Mouse (Mus musculus): ENCODE data around the gene Mmp9.

The Mmp9 gene

DNA sequence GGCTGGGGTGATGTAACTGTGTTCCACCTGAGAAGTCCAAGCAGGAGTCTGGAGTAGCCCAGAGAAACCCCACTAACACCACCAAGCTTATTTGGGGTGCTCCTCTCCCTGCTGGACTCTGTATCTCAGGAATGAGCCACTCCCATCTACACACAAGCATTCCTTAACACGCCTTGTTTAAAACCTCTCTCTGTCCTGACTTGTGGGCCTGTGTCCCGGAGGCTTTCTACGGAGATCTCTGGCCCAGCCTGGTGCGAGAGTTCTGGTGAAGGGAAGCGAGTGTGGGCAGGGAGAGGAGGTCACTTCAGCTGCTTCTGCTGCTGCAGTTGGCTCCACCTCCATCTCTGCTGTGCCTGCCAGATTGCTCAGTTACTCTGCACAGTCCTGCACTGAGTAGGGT, 15.6 kb downstream of the Mmp9 start:
- DNase-seq: no peak

DNA sequence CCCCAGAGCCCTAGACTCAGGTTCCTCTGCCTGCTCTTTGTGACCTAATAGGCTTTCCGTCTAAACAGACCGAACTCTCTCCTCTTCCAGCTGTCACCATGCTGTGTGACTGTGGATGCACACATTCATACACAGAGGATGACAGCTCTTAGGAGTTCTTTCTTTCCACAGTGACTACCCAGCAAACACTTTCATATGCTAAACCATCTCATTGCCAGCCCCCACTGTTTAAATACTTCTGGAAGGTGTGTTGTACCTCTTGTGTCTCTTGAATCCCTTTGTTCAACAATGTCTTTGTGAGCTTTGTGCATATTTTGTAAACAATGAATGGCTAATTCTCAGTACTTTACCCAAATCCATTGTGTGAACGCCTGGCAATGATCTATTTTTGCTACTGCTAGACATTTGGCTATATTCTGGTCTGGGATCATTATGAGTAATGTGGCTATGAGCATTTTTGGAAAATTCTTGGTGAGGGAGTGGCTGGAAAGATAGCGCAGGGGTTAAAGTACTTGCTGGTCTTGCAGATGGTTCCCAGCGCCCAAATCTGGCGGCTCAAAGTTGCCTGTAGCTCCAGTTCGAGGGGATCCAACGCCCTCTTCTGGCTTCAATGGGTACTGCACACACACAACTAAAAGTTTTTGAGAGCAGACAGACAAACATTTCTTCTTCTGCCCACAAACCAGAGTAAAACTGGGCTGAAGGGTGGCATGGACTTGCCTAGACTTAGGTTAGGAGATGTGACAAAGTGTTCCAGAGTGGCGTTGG, 17.2 kb downstream of the Mmp9 start:
- DNase-seq: no peak

DNA sequence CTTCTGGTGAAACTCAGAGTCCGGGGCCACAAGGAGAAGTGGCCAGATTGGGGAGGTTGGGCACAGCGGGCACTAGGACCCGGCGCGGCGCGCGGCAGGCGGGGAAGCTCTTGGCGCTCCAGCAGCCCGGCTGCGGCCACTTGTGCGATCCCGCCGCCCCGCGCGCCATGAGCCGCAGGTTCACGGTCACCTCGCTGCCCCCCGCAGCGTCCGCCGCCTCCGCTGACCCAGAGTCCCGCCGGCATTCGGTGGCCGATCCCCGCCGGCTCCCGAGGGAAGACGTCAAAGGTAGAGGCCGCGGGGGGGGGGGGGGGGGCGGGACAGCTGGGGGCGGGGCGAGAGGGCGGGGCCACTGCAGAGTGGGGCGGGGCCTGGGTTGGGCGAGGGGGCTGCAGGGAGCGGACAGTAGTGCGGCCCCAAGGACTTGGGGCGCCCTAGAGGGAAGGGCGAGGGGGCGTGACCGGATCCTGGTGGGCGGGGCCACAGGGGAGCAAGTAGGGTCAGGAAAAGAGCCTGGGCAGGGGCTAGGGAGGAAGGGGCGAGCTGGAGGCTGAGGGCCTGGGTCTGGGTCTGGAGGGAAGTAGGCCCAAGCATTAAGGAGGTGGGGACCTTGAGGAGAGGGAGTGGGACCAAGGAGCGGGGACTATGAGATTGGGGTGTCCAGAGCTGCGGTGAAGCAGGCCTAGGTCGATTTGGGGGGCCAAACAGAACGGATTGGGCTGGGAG, 20.3 kb downstream of the Mmp9 start, which contains the start of gene Slc12a5:
TSS of gene Slc12a5 (plus strand) at position 87 of the 726 bp plus-strand sequence.
- peak; percentile 44 to 81 for DNase-seq

DNA sequence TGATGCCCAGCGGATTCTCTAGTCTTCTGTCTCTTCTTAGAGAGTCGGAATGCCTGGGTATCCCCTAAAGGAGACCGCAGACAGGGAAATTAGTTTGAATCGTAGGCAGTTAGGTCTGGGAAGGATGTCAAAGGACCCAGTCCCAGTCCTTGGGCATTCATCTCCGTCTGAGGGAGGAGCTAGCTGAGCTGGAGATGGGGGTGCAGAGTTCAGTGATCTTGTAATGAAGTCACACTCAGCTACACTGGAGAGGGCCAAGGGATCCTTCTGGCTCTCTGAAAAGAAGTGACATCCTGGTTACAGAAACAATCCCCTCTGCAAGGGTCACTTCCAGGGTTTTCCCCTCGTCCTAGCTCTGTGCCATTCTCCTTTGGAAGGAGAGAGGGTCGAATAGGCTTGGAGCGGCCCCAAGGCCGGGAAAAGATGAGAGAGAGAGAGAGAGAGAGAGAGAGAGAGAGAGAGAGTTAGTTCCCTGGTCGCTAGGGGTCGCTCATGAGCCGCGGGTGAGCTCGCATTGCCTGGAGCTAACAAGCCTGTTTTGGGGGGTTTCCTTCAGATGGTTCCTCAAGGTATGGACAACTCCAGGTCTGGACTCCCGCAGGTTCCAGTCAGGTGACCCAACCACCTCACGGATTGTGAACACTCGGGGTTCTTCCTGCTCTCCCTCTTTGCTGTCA, 21.1 kb downstream of the Mmp9 start:
- peak; percentile 46 to 90 for DNase-seq

DNA sequence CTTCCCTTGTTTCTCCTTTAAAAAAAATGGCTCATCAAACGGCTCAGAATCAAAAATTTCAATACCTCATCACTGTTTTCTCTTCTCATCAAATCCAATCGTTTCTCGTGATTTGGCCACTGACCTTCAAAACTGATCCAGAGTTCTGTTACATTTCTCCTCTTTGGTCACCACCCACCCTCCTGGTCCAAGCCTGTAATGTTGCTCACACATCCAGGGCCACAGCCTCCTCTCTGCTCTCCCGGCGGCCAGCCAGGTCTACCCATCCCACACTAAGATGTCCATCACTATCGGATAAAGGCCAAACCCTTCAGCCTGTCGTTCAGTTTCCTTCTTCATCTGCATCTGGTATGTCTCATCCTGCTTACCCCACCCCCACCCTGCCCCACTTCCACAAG, 21.6 kb downstream of the Mmp9 start:
- DNase-seq: no peak

DNA sequence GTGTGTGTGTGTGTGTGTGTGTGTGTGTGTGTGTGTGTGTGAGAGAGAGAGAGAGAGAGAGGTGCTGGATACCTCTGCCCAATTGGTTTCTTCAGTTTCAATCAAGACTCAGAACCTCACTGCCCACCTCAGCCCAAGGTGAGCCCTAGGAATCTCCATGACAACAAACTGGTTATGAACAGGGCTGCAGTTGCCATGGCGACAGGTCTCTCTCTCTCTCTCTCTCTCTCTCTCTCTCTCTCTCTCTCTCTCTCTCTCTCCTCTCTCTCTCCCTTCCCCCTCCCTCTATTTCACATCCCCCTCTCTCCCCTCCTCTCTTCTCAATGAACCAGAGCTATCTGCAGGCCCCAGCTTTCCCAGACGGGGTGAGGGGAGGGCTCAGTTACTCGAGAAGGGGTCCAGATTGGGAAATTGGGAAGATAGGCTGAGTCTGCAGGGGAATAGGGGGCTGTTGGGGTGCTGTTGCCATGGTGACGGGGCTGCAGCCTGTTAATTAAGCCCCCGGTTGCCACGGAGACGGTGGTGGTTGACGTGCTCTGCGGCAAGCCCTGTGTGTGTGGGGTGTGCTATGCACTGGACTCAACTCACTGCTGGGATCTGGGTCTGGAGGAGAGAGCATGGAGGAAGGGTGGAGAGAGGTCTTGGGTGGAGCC, 23.8 kb downstream of the Mmp9 start:
- DNase-seq: no peak

DNA sequence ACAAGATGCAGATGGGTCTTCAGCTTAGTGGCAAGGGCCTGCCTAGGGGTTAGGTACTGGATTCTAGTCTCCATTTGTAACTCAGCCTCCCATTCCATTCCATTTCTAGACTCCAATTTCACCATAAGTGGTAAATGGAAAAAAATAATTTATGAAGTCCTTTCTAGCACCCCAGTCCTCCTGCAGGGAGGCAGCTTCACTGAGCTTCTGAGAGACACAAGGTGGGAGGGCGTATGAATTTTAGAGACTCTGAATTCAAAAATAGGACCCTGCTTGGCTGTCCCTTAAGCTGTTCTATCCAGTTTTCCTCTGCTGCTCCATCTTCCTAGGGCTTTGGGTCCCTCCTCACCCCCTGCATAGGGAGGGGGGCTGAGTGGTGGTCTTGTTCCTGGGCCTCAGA, 24.4 kb downstream of the Mmp9 start:
- no peak for DNase-seq

DNA sequence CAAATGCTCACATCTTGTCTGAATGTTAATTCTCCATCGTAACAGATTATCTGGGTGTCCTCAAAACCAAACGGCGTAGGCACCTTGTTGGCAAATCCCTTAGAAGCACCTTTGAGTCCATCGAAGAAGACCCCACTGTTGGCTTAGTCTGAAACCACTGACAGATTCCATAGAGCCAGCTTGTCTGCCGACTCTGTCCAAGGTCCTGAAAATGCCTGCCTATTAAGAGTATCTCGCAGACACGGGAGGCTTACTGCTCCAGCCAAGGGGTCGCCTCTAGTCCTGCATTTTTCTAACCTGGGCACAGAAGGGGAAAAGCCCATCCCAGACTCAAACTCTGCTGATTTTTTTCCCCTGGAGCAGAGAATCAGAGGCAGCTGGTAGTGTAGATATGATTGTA, 25.8 kb downstream of the Mmp9 start:
- peak; percentile 18 to 74 for DNase-seq

DNA sequence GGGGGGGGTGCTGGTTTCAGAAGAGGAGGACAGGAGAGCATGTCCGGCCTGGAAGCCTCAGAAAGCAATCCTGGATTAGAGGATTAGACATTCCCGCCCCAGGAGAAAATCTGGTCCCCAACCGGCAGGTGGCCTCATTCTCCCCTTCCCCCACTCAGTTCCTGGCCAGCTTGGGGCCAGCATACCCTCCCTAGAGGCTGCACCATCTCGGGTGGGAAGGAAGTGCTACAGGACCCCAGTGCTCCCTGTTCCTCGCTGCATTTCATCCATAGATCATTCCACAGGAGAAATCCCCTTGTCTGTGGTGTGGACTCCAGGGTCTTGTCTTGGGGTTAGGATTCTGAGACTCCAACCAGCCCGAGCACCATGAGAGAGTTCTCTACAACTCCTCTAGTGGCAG, 26.6 kb downstream of the Mmp9 start:
- DNase-seq: no peak

DNA sequence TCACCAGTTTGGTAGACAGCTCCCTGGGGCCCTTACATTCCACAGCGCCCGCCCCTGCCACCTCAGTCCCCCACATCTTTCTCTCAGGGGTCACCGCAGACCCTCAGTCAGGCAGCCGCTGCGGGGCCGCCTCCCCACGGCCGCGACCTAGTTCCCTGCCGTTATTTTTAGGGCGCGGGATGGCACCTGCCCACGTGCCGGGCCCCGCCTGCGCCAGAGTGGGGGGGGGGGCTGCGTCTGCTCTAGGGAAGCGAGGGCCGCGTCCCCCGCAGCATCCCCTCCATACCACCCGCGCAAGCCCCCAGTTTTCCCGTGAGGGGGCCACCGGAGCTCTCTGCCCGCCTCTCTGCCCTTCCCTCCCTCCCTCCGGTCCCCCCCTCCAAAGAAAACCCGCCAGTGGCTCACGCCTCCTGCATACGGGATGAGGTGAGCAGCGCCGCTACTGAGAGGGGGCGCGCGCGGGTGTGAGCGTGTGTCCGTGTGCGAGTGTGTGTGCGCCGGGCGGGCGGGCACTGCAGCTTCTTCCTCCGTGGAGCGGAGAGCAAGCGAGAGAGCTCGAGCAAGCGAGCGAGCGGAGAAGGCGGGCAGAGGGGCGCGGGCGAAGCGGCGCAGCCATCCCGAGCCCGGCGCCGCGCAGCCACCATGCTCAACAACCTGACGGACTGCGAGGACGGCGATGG, 27.3 kb downstream of the Mmp9 start:
- DNase-seq: no peak

DNA sequence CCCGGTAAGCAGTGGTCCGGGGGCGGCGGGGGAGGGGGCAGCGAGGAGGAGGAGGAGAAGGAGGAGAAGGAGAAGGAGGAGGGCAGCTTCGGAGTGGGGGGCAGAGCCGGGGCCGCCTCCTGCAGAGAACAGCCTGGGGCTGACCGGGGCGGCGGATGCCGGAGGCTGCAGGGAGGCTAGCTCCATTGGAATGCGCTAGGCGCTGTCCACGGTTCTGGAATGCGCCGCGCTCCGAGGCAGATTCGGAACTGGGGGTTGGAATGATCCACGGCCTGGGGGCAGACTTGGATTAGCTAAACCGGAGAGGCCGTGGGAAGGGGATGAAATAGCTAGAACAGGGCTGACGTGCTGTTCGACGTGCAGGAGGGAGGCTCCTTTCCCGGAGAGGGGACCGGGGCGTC, 27.9 kb downstream of the Mmp9 start:
- peak; percentile 62 to 88 for DNase-seq

DNA sequence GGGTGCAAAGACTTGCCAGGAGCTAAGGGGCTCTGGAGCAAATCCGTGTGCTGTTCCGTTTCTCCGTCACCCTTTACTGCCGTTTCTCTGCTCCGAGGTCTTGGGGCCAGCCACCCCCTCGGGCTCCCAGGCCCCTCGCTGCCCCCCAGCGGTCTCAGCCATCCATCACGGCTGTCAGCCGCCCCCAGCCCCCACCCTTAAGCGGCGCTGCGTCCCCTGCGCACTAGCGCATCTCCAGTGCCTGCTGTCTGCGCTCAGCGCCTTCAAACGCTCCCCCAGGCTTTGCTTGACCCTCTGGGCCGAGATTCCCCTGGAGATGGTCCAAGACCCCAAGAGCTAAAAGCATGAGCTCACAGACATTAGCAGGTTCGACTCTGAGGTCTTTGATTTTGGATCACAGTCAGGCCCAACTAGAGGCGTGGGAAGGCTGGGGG, 28.8 kb downstream of the Mmp9 start:
- DNase-seq: no peak

DNA sequence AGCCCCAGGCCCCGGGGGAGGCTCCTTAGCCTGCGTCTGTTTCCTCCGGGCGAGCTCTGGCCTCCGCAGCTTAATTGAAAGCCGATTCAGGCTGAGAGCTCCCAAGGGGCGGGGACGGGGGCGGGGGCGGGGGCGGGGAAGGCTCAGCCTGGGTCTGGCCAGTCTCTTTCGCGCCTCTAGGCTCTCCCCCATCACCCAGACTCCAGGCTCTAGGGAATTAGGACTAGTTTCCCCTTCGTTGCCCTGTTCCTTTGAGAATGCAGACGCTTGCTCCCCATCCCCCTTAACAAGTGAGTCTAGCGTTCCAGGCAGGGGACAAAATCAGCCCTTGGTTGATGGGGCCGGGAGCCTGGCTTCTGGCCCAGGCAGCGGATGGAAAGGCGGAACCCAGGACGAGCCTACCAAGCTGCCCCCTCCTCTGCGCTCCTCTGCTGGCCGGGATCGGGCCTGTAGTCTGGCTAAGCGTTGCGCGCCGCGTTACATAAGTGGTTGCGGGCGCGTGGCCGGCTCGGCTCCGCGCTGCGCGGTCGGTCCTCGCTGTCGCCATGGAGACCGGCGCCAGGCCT, 30.1 kb downstream of the Mmp9 start:
- DNase-seq: no peak

DNA sequence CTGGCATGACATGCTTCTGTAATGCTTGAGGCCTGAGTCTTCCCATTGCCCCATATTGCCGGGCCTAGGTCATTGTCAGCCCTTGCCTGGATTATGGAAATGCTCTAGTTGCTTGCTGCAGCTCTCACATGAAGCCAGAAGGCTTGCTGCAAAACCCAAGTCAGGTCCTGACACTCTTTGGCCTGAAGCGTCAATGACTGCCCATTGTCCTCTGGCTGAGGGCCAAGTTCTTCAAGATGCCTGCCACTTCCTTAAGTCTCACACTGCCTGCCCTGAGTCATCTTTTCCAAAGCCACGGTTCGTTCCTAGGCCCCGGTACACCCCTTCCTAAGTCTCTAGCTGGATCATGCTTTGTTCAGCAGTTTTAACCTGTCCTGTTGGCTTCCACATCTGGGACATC, 32.1 kb downstream of the Mmp9 start:
- peak in 1 of 2 experiments; percentile 42 for DNase-seq

DNA sequence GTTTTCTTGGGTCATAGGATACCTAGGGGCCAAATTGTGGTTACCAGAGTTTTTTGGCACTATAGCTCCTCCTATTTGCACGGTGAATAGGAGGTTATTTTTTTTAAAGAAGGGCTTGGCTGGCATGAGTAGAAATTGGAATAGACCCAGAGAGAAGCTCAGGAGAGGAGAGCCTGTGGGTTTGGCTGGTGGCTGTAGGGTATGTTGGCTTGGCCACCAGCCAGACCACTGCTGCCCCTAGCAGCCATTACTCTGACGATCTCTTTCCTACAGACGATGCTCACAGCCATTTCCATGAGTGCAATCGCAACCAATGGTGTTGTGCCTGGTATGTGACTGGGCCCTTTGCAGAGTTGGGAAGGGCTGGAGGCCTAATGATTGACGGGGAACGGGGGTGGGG, 35.0 kb downstream of the Mmp9 start:
- no peak for DNase-seq

DNA sequence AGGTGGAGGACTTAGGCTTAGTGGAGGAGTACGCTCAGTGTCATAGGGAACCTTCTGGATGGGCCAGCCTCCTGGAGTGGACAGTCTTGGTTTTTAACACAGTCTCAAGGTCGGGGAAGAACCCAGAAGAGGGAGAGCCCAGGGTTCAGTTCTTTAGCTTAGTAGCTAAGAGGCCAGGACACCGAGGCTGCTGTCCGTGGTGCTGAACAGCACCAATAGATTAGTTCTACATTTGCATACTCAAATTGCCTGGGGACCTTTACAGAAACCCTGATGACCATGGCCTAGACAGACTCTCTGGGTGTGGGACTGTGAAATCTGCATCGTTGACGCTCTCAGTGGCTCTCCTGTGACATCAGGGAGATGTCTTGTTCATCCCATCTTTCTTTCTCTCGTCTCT, 39.2 kb downstream of the Mmp9 start:
- peak; percentile 50 to 87 for DNase-seq

DNA sequence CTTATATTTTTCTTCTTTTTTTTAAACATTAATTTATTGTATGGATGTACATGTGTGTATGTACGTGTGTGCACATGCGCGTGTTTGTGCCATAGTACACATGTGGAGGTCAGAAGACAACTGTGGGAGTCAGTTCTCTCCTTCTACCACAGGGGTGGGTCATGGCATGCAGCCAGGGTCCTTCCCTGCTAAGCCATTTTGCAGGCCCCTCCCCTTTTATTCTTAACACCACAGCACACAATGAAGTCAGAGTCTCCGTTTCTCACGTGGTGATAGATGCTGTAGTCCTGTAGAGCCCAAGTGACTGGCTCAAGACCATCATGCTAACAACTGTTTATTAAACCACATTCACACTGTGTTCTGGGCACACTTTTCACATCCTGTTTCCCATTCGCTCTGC, 45.4 kb downstream of the Mmp9 start:
- DNase-seq: no peak

DNA sequence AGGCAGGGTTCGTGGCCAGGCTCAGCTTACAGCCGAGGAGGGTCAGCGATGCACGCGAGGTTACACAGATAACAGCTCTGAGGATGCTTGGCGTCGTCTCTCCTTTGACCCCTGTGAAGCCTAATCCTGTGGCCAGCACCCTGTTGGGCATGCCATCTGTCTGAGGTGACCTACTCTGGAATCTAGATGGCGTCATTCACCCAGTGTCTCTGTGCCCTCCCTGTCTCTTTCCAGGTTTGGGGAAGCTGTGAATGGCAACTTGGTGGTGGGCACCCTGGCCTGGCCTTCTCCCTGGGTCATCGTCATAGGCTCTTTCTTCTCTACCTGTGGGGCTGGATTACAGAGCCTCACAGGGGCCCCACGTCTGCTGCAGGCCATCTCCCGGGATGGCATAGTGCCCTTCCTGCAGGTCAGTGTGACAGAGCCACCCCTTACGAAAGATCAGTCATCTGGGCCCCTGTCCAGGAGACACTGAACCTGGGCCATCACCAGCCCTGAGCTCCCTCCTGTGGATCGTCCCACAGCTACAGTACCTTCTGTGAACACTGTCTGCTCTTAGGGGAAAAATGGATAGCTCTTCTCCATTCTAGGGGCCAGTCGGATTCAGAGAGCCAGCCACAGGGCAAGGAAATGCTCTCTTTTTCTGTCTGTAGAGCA, 45.9 kb downstream of the Mmp9 start:
- DNase-seq: no peak

DNA sequence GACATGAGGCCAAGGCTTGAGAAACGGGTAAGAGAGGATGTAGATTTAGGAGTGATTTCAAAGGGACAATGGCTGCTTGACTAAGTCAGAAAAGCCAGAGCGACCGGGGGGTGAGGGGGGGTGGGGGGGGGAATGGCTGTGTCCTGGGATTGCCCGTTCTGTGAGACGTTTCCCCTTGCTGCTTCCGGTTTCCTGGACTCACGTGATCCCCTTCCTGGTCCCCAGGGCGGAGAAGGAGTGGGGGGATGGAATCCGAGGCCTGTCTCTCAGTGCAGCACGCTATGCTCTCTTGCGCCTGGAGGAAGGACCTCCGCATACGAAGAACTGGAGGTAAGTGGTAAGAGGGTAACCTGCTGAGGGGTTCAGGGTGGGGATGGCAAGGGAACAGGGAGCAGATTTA, 48.2 kb downstream of the Mmp9 start:
- peak in 1 of 2 experiments; percentile 45 for DNase-seq

DNA sequence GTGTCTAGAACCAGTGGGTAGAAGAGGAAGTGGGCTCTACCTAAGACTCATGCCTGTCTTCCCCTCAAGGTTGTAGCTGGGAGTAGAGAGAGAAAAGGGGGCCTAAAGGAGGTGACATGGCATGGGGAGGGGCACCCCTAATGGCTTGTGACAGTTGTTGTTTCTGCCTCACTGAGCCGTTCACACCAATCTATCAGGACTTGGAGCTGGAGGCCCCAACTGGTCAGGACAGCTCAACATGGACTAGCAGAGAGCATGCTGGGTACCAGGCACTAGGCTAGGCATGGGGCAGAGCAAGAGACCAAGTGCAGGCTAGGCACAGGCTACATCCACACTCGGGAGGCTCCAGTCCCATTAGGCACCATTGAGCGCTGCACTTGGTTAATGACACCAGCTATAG, 50.5 kb downstream of the Mmp9 start:
- DNase-seq: no peak

DNA sequence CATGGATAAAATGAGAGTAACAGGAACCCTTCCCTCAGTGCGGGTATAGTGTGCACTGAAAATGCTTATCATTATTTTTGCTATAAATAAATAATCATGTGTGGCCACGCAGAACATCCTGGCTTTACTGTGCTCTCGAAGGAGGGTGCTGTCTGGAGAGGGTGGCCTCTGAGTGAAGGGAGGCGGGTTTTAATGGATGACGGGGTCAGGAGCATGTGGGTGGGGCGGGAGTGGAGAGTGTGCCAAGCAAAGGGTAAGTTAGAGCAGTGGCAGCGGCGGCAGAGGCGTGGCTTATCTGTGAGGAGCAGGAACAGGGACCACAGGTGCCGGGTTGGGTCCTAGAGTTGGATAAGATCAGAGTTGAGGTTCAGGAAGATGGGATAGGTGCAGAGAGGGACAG, 51.2 kb downstream of the Mmp9 start:
- peak in 1 of 2 experiments; percentile 46 for DNase-seq

DNA sequence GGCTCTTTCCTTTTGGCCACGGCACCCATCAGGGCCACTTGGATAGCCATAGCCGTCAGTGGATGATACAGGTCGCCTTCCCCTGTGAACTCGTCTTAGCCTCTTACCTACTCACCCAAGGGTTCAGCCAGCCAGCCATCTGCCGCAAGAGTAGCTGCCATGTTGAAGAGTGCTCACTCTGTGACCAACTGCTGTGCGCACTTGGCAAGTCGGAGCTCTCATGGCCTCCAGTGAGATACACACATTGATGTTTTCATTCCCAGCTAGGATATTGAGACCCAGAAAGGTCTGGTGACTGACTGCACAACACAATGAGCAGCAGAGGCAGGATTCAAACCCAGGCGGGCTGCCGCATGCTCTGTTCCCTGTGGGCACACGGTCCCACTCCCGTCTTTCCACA, 53.6 kb downstream of the Mmp9 start:
- no peak for DNase-seq

All from kidney, postnatal 36 days (tissue).